Mouse (Mus musculus) layer of hippocampus, postnatal 14 days (tissue): ENCODE data around the gene Rictor. TPM values are rescaled to one million over a fixed set of nuclear protein-coding genes. Genes with fewer than 3 reads are reported as not detected.

ENCODE experiments used
- DNase-seq, 2 experiments: peaks; one replicate each; pipeline ENCODE4 v3.0.0; 2021 to 2022; ENCODE audit warnings: low spot score in 2 of 2, mixed read lengths in 1 of 2
- long read RNA-seq, 2 experiments: library from polyadenylated mRNA; stranded (forward); transcript quantifications; one replicate each; pipeline ENCODE4 v2.0.0; 2021
- total RNA-seq, 2 experiments: library from RNA; stranded (reverse); gene quantifications; 2 replicates each; pipeline ENCODE4 v1.2.3; 2021

Rictor gene
- 10 to 100 TPM; 39.4 to 42.6 TPM for total RNA-seq
- long read RNA-seq, experiment 1, full-length matches to known transcripts, result 2 of 6 reads
- long read RNA-seq, experiment 1, partial matches to known transcripts, result 1 of 6 reads
- long read RNA-seq, experiment 1, other reads (novel, unspliced or antisense), result 3 of 6 reads
- long read RNA-seq, experiment 2, partial matches to known transcripts, result 0 of 2 reads
- long read RNA-seq, experiment 2, other reads (novel, unspliced or antisense), result 1 of 2 reads

DNA sequence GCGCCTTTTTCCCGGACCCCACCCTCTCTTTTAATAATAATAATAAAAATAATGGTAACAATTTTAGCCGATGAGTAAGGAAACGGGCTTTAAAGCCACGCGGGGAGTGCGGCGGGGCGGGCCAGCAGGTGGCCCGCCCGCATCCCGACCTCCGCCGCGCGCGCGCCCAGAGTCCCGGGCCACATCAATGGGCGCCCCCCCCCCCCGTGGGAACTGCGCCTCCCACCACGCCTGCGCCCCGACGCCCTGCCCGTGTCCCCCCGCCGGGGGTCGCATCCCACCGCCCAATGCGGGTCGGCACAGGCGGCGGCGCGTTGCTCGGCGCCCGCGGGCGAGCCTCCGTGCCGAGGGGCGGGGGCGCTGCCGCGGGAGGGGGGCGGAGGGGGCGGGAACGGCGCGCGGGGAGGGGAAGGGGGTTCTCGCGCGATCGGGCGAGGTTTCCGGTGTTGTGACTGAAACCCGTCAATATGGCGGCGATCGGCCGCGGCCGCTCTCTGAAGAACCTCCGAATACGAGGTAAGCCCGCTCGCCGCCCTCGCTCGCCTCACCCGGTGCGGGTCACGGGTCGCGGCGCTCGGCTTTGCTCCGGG lies at the start of gene Rictor:
Gene Rictor, plus strand, starts transcription at position 444 of the 590 bp plus-strand sequence.
- peak; percentile 72 to 78 for DNase-seq

GRCm38 (mm10) chr15:6661951-6662350 lies 46.2 kb upstream of the Rictor start:
- DNase-seq, result no peak

DNA sequence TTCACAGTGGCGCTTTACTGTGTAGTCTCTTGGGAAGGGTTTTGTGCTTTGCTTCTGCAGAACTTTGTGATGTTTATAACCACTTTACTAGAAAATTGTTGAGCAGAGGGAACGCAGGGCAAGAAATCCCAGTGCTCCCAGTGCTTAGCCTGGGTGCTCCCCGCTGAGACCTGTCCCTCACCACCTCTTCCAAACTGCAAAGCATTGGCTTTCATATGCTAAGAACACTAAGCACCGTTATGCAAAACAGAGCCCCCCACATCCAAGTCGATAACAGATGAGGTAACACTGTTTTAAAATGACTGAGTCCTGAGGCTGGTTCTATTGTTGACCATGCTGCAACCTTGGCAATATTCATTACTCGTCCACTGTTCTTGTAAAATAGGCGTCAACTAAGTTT lies 44.2 kb upstream of the Rictor start:
- DNase-seq, result no peak

DNA sequence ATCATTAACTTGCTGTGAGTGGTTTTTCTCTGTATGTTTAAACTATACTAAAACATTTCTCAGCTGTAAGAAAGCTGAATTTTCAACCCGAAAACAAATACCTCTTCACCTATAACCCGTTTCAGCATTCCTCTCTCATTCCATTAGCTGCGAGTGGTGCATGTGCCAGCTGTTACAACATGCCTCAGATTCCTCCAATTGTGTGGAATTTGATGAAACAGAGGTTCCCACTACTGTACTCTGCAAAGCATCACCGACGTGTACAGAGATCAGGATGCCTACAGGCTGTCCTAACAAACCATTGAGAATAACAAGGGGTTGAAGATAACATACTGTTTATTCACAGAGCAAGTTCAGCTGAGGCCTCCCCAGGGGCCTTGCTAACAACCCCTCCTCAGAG lies 42.1 kb upstream of the Rictor start:
- DNase-seq, result no peak

- DNase-seq, result no peak
Observed at GRCm38 (mm10) chr15:6668793-6669437, 39.3 kb upstream of the Rictor start.

- no peak for DNase-seq
Observed at GRCm38 (mm10) chr15:6678479-6678878, 29.7 kb upstream of the Rictor start.

DNA sequence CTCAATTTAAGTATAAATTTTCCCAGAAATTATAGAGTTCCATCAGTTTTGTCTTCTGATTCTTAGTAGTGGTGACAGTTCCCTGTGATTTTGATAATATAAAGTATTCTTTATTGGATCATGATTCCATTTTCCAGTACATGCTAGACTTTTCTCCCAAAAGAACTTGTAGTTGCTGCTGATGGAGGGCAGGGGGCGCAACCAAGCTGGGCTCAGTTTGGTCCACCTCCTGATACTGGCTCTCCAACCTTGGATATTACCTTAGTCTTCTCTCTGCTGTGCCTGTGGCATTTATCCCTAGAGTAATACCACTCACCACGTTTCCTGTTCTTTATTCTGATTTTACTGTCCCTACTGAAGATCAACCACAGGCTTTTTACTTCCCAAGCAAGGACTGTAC lies 6.0 kb upstream of the Rictor start:
- DNase-seq, result no peak

GRCm38 (mm10) chr15:6705351-6705901 lies 2.8 kb upstream of the Rictor start:
- DNase-seq, result no peak

DNA sequence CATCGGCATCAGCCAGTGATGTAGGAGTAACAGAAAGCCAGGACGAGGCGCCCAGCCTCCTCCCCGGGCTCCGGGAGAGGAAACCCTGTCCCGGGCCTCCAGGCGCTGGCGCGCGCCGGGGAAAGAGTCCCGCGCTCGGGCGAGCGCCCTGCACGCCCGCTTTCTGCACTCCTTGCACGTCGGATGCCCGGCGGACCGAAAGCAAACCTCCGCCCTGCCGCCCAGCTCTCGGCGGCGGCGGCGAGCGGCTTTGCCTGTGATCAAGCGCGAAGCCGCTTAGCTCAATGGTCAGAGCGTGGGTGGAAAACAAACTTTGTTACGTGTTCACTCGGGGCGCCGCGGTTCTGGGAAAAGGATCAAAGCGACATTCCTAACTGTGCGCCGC lies 636 bp upstream of the Rictor start:
- DNase-seq, result peak; percentile 33 to 54

DNA sequence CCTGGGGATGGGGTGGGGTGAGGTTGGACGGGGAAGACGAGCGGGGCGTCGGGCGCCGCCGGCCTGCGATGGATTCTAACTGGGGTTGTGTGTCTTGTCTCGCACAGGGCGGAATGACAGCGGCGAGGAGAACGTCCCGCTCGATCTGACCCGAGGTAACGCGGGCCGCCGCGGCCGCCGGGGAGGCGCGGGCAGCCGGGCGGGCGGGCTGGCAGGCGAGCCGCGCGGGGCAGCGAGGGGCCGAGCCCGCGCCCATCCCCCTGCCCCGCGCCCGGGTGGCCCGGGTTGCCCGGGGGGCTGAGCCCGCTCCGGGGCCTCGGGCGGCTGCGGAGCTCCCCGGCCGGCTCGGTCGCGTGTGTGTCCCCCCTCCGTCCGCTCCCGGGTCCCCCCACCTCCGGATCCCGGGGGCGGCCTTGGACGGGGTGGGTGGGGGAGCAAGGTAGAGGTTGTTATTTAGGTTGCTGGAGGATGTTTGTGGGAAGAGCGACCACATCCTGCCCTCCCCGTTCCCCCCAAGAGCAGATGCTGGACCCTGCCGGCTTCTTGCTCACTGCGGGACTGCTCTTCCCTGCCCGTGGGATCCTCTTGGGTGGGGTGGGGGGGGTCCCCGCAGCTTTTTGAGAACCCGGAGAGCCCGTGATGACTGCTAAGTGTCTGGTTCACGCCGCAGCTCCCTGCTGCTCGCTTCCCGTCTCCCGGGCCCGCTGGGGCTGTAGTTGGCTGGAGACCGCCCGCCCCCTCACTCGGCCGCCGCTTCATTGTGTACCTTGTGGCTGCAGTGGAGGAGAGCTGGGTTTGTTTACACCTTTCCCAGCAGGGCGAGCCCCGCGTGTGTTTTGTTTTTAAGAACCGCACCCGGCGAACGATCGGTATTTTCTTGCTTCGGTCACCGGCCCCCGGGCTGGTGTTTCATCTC lies 605 bp downstream of the Rictor start:
- no peak for DNase-seq

- DNase-seq, result no peak
Observed at GRCm38 (mm10) chr15:6709618-6710017, 1.4 kb downstream of the Rictor start.

- DNase-seq, result no peak
Observed at GRCm38 (mm10) chr15:6710341-6710740, 2.2 kb downstream of the Rictor start.

DNA sequence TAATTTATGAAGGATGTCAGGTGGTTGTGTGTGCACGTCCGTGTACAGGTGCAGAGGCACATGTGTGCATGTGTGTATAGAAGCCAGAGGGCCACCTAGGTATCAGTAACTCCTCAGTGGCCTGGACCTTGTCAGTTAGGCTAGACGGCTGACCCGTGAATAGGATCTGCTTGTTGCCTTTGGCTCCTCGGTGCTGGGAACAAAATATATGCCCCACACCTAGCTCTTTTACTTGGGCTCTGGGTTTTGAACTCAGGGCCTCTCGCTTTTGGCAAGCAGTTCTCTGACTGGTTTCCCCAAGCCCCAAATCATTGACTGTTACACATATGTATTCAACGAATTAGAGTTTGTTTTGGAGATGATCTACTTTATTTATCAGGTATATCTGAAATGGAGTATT lies 3.0 kb downstream of the Rictor start:
- DNase-seq, result no peak

DNA sequence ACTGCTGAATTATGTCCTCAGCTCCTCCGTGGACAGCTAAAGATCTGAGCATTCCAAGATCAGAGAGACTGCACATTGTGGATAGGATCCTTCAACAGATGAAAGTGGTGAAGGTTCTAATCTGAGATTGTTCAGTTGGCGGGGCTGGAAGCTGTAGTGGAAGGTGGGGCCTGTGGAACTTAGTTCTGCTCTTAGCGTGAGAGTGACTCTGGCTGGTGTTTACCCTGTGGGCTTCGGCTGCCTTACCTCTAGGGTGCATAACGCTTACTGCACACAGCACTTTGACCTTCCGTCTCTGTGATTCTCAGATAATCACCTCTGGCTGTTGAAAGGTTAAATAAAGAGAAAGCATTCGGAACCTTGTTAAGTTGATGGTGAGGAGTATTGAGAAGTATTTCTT lies 6.6 kb downstream of the Rictor start:
- no peak for DNase-seq

- DNase-seq, result no peak
Observed at GRCm38 (mm10) chr15:6715237-6715636, 7.1 kb downstream of the Rictor start.

DNA sequence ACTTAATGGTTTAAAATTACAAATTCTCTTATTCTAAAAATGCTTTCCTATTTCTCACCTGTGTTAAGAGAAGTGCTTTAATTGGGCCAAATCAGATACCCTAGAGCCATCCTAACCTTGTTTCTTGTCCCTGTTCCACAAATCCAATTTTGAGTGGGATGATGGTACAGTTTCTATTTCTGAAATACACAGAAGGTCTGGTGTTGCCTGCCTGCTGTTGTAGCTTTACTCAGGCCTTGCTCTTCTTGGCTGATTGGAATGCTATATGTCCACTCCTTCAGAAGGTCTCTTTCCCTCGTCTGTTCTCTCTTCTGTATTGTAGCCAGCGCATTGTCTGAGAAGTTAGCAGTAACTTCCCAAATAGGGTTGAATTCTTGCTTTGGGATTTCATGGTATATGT lies 13.2 kb downstream of the Rictor start:
- no peak for DNase-seq

DNA sequence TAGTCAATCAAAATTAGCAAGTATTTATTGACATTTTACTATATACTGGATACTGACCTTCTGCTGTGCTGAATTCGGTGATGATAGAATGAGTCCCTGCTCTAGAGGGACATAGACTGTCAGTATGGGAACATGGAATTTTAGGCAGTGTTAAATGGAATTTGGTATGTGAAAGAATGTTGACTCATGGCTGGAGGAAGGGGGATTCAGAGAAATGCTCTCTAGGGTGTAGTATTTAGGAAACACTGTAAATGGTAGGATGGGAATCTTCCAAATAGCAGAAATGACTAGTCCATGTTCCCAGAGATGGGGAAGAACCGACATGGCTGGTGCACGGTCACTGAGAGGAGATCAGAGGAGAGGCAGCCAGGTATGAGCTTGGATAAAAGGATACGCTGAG lies 13.6 kb downstream of the Rictor start:
- no peak for DNase-seq

DNA sequence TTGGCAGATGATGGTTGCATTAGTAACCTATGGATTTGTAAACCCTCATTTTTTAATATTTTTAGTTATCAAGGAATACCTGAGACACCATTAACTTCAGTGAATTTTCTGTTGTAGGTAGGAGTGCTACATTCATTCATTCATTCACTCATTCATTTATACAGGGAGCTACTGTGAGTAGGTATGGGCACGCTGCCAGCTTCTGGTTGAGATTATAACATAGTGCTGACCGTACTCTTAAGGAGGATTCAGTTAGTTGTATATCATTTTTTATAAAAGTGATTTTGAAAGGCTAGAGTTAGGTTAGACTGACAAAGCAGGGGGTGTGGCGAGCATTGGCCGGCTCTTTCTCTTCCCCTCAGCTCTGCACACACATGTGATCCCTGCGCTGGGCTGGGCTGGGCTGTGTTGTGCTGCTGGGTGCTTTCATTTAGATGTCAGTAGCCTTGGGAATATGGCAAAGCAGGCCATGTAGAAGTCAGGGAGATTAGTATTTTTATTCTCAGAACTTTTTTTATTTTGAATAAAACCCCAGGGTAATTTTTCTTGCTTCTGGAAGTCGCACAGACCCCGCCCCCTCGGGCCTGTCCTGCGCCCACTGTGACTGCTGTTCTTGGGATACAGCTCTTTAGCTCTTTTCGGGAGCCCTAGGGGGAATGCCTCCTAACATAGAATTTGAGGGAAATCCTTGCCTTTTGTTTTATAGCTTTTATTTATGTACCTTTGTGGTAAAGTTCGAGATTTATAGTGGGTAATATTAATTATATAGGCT lies 14.4 kb downstream of the Rictor start:
- DNase-seq, result no peak

DNA sequence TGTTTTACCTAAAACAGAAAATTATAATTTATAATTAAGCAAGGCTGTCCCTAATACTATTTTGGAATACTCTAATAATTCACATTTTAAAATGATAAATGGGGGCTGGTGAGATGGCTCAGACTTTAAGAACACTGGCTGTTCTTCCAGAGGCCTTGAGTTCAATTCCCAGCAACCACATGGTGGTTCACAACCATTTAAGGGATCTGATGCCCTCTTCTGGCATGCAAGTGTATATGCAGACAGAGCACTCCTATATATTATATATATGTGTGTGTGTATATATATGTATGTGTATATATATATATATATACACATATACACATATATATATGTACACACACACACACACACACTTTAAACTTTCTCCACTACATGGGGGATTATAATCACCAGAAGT lies 15.2 kb downstream of the Rictor start:
- no peak for DNase-seq

GRCm38 (mm10) chr15:6724442-6724841 lies 16.3 kb downstream of the Rictor start:
- no peak for DNase-seq
